Mouse (Mus musculus) testis, adult 2 months (tissue): ENCODE data around the gene Scai.
"Not testable (repeated sequence)": the region's sequence is repeated elsewhere in the genome, so short reads cannot be mapped to it uniquely, and the experiment has no call there.

Experiments used
- CTCF ChIP-seq: fragments of 200-500 bp; IDR thresholded peaks from 2 replicates; pipeline ENCODE4 v1.5.1; 2012; ENCODE audit warnings: low read depth, mild to moderate bottlenecking, inconsistent platforms, low read length, moderate library complexity; ENCODE audit not compliant: control insufficient read depth, insufficient read depth, insufficient replicate concordance
- POLR2A ChIP-seq: fragments of 200-500 bp; IDR thresholded peaks from 2 replicates; pipeline ENCODE4 v1.6.1; 2012; ENCODE audit warnings: low read depth, mild to moderate bottlenecking, inconsistent platforms, low read length, moderate library complexity; ENCODE audit not compliant: control insufficient read depth

- TF ChIP-seq CTCF, POLR2A: not testable (repeated sequence)
Observed at GRCm38 (mm10) chr2:39225331-39226018, 34.9 kb upstream of the Scai start.
